Mouse (Mus musculus): ENCODE results near the gene Gm20503. TPM values are rescaled to one million over a fixed set of nuclear protein-coding genes. Genes with fewer than 3 reads are reported as not detected.

Gm20503 gene
- 19.3 and 20.3 TPM in 2 replicates for polyA plus RNA-seq (2015; fragmentation: Nextera tagmentation; extraction: Ambion mirVana)

DNA sequence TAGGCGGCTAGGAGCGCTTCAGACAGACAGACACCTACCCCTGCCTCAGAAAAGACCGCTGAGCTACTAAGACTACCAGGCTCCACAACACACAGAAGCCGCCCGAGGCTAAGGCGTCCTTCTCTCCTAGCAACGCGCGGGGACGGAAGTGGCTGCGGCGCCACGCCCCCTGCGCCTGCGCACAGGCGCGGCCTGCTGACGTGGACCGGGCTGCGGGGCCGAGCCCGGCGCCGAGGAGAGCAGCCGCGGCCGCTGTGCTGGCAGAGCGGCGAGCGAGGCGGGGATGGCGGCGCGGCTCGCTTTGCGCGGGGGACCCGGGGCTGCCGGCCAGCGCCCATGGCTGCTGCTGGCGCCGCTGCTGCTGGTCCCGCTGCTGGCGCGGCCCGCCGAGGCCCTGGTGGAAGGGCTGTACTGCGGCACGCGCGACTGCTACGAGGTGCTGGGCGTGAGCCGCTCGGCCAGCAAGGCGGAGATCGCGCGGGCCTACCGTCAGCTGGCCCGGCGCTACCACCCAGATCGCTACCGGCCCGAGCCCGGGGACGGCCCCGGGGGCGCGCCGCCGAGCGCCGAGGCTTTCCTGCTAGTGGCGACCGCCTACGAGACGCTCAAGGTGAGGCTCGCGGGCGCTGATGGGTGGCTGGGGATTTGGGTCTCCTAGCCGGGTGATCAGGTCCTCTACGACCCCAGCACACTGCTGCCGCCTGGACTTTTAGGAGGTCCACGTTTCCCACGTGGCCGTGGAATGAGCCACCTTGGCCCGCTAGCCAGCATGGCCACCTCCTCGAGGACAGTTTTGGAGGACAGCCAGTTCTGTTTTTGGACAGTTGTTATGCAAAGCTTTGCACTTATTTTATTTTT, at the start of gene Gm20503:
TSS of gene Gm20503 (plus strand) at position 263 of the 858 bp plus-strand sequence.
- H3K4me3 ChIP-seq, result peak within 1 kb of the TSS; percentile 83
- H3K27ac ChIP-seq, result peak within 1 kb of the TSS; percentile 84
- peak within 1 kb of the TSS; percentile 97 for H3K9ac ChIP-seq
- no peaks in the 10 kb centered on the region for H3K36me3 ChIP-seq
- H3K9me3 ChIP-seq, result no peaks in the 10 kb centered on the region
- peak within 1 kb of the TSS; percentile 80 for H3K4me2 ChIP-seq (replicated peaks)
- peak; percentile 97 for ATAC-seq (ENCODE audit: low FRiP score, low read depth)
- H3K27me3 ChIP-seq, result no peaks in the 10 kb centered on the region
- under 1% methylated on average over 54 of the region's 89 CpGs for WGBS
- H3K4me1 ChIP-seq, result peaks cover 41% of the 10 kb centered on the region

DNA sequence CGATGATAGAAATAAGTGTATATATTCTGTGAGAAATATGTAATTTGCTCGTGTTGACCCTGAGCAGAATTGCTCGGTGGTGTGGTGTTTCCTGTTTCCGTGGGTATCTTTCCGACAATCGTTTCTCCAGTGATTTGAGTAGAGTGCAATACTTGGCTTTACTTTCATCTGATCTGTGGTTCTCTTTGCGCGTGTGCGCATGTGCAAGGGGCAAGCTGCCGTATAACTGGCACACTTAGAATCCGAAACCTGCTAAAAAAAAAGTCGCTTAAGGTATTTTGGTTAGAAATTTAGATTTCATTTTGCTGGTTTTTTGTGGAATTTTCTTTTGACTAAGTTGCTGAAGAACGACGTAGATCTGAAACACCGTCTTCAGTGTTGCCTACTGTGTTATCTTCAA, 41.3 kb upstream of the Gm20503 start:
- Histone ChIP-seq H3K4me1 (no peaks in the 10 kb centered on the region), H3K9ac (no peak overlapping the region), H3K4me3 (no peak overlapping the region), H3K27ac (no peak overlapping the region), H3K27me3 (no peaks in the 10 kb centered on the region), H3K9me3 (no peaks in the 10 kb centered on the region), H3K4me2 (replicated peaks) (no peak overlapping the region), H3K36me3 (peaks cover 13% of the 10 kb centered on the region)
- WGBS, result 93% methylated on average over 15 of the region's 15 CpGs
- ATAC-seq (ENCODE audit: low FRiP score, low read depth), result no peak

DNA sequence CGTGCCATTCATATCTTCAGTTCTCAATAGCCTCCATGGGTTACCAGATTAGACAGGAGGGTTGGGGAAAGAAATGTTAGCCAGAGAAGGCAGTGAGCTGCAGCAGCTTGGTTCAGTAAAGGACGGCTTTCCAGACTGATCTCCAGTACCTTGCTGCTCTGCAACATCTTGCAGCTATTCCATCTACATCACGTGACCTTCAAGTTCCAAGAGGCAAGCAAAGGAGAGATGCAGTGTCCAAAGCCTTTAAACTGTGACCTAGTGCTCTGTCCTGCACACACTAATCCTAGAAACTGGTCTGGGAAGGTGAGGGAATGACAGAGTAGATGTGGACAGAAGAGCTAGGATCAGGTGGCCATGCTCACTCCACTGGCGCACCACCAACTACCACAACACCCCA, 39.7 kb upstream of the Gm20503 start:
- no peak for ATAC-seq (ENCODE audit: low FRiP score, low read depth)
- 91% methylated on average over 4 of the region's 4 CpGs for WGBS

DNA sequence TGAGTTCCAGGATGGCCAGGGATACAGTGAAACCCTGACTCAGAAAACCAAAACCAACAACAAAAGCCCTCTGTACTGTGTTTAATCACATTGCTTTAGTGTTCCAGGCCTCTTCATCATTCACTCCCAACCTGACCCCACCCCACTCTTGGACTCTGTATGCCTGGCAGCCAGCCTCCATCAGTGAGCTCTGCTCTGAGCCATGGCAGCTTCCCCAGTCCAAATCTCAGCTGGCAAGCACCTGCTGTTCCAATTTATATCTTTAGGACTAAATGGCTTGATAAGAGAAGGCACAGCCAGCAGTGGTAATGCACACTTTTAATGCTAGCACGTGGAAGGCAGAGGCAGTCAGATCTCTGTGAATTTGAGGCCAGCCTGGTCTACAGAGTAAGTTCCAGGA, 37.9 kb upstream of the Gm20503 start:
- H3K36me3 ChIP-seq, result 0 out of 2 replicates have a peak, but pooled peaks cover under 1% of the 10 kb centered on the region
- H3K4me2 ChIP-seq (replicated peaks), result no peak overlapping the region
- no peaks in the 10 kb centered on the region for H3K27me3 ChIP-seq
- ATAC-seq (ENCODE audit: low FRiP score, low read depth), result no peak
- H3K4me3 ChIP-seq, result no peak overlapping the region
- H3K9ac ChIP-seq, result no peak overlapping the region
- WGBS, result 92% methylated on average over 1 of the region's 1 CpGs
- no peak overlapping the region for H3K27ac ChIP-seq
- no peaks in the 10 kb centered on the region for H3K4me1 ChIP-seq
- no peaks in the 10 kb centered on the region for H3K9me3 ChIP-seq

More for the DNA sequence above, 39.7 kb upstream of the Gm20503 start:
- Histone ChIP-seq H3K4me2 (replicated peaks) (no peak overlapping the region), H3K9me3 (no peaks in the 10 kb centered on the region), H3K4me1 (no peaks in the 10 kb centered on the region), H3K27me3 (no peaks in the 10 kb centered on the region), H3K4me3 (no peak overlapping the region), H3K9ac (no peak overlapping the region), H3K27ac (no peak overlapping the region), H3K36me3 (no peaks in the 10 kb centered on the region)

DNA sequence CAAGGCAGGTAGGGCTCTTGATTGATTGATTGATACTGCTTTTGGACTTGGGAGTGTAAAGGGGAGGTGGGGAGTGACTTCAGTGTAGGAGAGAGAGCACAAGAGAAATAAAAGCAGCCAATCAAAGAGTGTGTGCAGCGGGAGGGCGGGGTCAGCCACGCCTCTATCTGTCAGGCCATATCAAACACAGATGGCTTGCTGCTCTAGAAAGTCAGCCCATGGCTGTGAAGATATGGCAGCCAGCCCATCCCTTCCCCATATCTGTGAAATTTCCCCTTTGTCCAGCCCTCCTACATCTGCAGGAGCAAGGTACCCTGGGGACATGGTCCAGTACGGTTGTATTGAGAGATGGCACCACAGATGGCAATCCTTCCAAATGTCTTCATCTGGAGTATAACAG, 32.3 kb upstream of the Gm20503 start:
- 83% methylated on average over 4 of the region's 4 CpGs for WGBS
- no peak overlapping the region for H3K4me2 ChIP-seq (replicated peaks)
- H3K9ac ChIP-seq, result no peak overlapping the region

DNA sequence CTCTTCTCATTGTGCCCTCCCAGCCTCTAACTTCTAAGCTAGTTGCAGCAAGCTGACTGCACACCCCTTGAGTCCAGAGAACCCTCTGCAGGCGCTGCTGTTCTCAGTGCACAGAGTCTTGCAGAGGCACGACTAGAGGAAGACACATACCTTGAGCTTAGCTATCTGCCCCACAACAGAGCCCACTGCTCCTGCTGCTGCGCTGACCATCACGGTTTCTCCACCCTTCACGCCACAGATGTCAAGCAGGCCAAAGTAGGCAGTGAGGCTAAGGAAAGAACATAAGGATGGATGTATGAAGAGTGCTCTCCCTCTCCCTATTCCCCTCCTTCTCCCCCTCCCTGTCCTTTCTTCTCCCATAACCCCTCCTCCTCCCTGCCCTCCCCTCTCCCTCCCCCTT, 27.3 kb upstream of the Gm20503 start:
- no peak overlapping the region for H3K4me3 ChIP-seq
- no peak overlapping the region for H3K9ac ChIP-seq
- H3K9me3 ChIP-seq, result no peaks in the 10 kb centered on the region; the same call in 1 of the 2 replicates
- H3K4me2 ChIP-seq (replicated peaks), result no peak overlapping the region
- 78% methylated on average over 5 of the region's 5 CpGs for WGBS
- H3K27ac ChIP-seq, result no peak overlapping the region
- no peaks in the 10 kb centered on the region for H3K27me3 ChIP-seq
- ATAC-seq (ENCODE audit: low FRiP score, low read depth), result no peak
- H3K4me1 ChIP-seq, result no peaks in the 10 kb centered on the region
- H3K36me3 ChIP-seq, result peaks cover 46% of the 10 kb centered on the region

More for the DNA sequence above, 32.3 kb upstream of the Gm20503 start:
- Histone ChIP-seq H3K36me3 (peaks cover 40% of the 10 kb centered on the region), H3K27me3 (no peaks in the 10 kb centered on the region), H3K4me1 (no peaks in the 10 kb centered on the region), H3K27ac (no peak overlapping the region), H3K9me3 (no peaks in the 10 kb centered on the region; the same call in 1 of the 2 replicates), H3K4me3 (no peak overlapping the region)
- ATAC-seq (ENCODE audit: low FRiP score, low read depth), result no peak

DNA sequence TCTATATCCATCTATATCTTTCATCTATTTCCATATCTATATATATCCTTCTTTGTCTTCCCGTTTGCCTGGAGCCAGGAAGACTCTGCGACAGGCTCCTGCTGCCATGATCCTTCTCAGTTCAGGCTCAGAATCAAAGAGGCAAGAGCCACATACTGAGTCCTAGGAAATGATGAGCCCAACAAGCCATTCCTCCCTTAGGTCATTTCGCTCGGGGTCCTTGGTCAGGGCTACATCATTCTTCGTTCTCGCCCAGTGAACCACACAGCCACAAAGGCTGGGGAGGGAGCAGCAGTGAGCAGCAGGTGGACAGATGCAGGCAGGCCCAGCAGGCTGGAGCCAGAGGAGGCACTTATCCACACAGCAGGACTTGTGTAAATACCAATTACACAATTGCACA, 21.6 kb upstream of the Gm20503 start:
- WGBS, result 86% methylated on average over 6 of the region's 6 CpGs
- H3K27me3 ChIP-seq, result no peaks in the 10 kb centered on the region

DNA sequence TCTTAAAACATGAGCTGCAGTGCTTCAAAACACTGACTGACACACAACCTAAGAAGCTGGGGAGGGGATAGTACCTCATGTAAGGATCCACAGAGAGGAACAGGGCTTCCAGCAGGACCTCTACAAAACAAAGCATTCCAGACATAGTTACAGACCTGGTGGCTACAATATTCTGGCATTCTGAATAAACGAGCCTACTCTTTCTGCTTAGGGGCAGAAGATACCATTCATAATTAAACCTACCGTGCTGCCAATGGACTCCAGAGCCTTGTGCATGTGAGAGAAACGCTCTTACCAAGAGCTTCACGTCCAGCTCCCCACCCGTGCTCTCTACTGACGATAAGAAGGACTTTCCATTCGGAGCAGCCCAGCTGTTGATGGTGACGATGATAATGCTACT, 20.2 kb upstream of the Gm20503 start:
- no peaks in the 10 kb centered on the region for H3K9me3 ChIP-seq
- WGBS, result 85% methylated on average over 8 of the region's 8 CpGs
- H3K27me3 ChIP-seq, result no peaks in the 10 kb centered on the region
- H3K4me3 ChIP-seq, result no peak overlapping the region
- H3K36me3 ChIP-seq, result peaks cover 3% of the 10 kb centered on the region
- no peak overlapping the region for H3K4me2 ChIP-seq (replicated peaks)
- H3K4me1 ChIP-seq, result peaks cover 10% of the 10 kb centered on the region
- H3K9ac ChIP-seq, result no peak overlapping the region
- no peak for ATAC-seq (ENCODE audit: low FRiP score, low read depth)
- no peak overlapping the region for H3K27ac ChIP-seq

More for the DNA sequence above, 21.6 kb upstream of the Gm20503 start:
- Histone ChIP-seq H3K27ac (no peak overlapping the region), H3K4me1 (peaks cover 4% of the 10 kb centered on the region; the same call in 1 of the 2 replicates), H3K4me3 (no peak overlapping the region), H3K36me3 (peaks cover 11% of the 10 kb centered on the region), H3K9me3 (no peaks in the 10 kb centered on the region), H3K9ac (no peak overlapping the region), H3K4me2 (replicated peaks) (no peak overlapping the region)
- no peak for ATAC-seq (ENCODE audit: low FRiP score, low read depth)

DNA sequence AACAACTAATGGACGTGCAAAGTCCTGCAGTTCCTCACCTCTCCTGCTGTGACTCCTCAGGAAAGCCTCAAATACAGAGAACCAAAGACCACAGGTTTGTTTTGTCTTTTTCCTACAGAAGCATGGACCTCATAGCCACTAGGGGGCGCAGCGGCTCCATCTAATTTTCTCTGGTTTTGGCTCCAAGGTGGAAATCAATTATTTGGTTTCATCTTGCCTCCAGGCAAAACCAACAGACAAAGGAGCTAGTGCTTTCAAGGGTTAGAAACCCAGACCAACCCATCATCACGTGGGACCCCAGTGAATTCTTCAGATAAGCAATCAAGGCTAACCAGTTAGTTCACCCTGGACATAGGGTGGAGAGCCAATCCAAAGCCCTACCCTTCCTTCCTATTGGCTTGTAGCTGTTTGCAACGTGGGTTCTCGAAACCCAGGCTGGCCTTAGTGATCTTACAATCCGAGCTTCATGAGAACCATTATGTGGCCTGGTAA, 17.8 kb upstream of the Gm20503 start:
- no peak overlapping the region for H3K4me3 ChIP-seq
- no peaks in the 10 kb centered on the region for H3K27me3 ChIP-seq
- H3K27ac ChIP-seq, result no peak overlapping the region
- no peak overlapping the region for H3K9ac ChIP-seq
- no peak for ATAC-seq (ENCODE audit: low FRiP score, low read depth)
- H3K36me3 ChIP-seq, result no peaks in the 10 kb centered on the region
- WGBS, result 23% methylated on average over 7 of the region's 7 CpGs
- H3K4me2 ChIP-seq (replicated peaks), result no peak overlapping the region
- no peaks in the 10 kb centered on the region for H3K9me3 ChIP-seq
- H3K4me1 ChIP-seq, result peaks cover 10% of the 10 kb centered on the region

DNA sequence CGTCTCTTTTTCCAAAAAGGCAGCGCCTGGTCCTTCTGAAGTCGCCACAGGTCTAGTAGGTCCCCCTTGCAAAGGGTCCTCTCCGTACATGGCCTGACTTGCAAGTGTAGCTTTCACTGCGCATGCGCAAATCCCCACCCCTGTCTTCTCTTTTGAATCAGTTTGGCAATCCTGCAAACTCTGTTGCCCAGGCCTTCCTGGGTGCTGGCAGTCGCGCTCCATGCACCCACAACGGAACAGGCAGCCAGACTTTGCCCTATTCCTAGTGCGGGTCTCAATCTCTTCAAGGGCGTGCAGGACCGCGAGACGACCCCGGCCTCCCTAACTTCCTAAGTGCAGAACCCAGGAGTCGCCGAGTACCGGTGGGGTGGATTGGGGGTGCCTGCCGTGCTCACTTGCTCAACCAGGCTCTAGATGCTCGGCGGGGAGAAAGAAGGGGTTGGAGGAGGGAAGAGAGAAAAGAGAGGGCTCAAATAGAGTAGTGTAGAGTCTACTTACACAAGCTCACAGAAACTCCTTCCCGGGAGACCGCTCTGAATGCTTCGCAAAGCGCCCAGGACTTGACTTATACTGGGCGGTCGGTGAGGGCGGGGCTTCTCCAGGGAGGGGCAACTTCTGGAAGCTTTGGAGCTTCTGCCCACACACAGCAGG, 16.3 kb upstream of the Gm20503 start, which contains the start of gene Ptgr1:
TSS of gene Ptgr1 (minus strand) at position 580 of the 651 bp plus-strand sequence.
- Histone ChIP-seq H3K36me3 (no peaks in the 10 kb centered on the region), H3K4me2 (replicated peaks) (peak within 1 kb of the TSS; percentile 79), H3K27ac (peak within 1 kb of the TSS; percentile 48; the same call in 1 of the 2 replicates), H3K9me3 (no peaks in the 10 kb centered on the region), H3K4me3 (peak within 1 kb of the TSS; percentile 67), H3K27me3 (no peaks in the 10 kb centered on the region), H3K9ac (peak within 1 kb of the TSS; percentile 74), H3K4me1 (peaks cover 10% of the 10 kb centered on the region)
- ATAC-seq (ENCODE audit: low FRiP score, low read depth), result peak; percentile 68
- under 1% methylated on average over 28 of the region's 28 CpGs for WGBS

DNA sequence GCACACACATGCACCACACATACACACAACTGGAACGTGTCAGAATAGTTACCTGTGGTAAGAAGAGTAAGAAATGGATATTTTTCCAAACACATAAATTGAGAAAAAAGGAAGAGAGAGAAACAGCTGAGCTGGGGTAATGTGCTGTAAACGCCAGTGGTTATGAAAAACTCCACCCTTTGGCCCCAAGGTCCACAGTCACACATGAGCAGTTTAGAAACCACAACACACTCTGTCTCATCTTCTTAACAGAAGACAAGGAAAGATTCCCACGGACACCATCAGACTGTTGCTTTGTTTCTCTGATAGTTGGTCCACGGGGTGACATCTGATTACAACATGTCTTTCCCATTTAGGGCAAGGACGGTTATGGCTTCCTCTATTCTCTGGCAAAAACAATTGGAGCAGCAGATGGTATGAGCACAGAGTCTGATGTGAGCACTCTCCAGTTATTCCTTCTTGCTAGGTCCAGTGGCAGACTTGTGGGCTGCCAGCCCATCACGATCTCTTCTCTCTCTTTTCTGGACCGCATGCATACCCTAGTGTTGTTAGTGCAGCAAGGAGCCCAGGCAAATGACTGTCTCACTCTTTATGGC, 13.6 kb upstream of the Gm20503 start:
- no peaks in the 10 kb centered on the region for H3K27me3 ChIP-seq
- H3K9ac ChIP-seq, result no peak overlapping the region
- no peaks in the 10 kb centered on the region for H3K9me3 ChIP-seq
- peaks cover 10% of the 10 kb centered on the region for H3K4me1 ChIP-seq
- 87% methylated on average over 7 of the region's 7 CpGs for WGBS
- no peak for ATAC-seq (ENCODE audit: low FRiP score, low read depth)
- H3K36me3 ChIP-seq, result no peaks in the 10 kb centered on the region
- H3K27ac ChIP-seq, result no peak overlapping the region
- H3K4me3 ChIP-seq, result no peak overlapping the region
- no peak overlapping the region for H3K4me2 ChIP-seq (replicated peaks)
